Mouse (Mus musculus) heart, adult 11 months (tissue): ENCODE results near the gene Ankrd23.

Source experiments
- DNase-seq: peaks from one replicate; pipeline ENCODE4 v3.0.0; 2022

Ankrd23 gene

GRCm38 (mm10) chr1:36542925-36543324, 6.2 kb upstream of the Ankrd23 start:
- DNase-seq, result no peak

GRCm38 (mm10) chr1:36541844-36542243, 5.2 kb upstream of the Ankrd23 start:
- DNase-seq, result no peak

- DNase-seq, result peak; percentile 88
These were observed 4.1 kb upstream of the Ankrd23 start for GRCm38 (mm10) chr1:36540807-36541206.

- DNase-seq, result no peak
These were observed 3.4 kb upstream of the Ankrd23 start for GRCm38 (mm10) chr1:36540132-36540531.

GRCm38 (mm10) chr1:36539186-36539585, 2.5 kb upstream of the Ankrd23 start, which contains the start of gene Gm42417:
Gene Gm42417, minus strand, starts transcription at chr1:36539429.
- peak; percentile 99 for DNase-seq

GRCm38 (mm10) chr1:36538727-36539126, 2.0 kb upstream of the Ankrd23 start:
- DNase-seq, result no peak

GRCm38 (mm10) chr1:36536397-36536728, 320 bp downstream of the Ankrd23 start:
- no peak for DNase-seq

- DNase-seq, result peak; percentile 97
These were observed 946 bp downstream of the Ankrd23 start for GRCm38 (mm10) chr1:36535477-36536396.

GRCm38 (mm10) chr1:36534595-36535058, 2.1 kb downstream of the Ankrd23 start:
- peak; percentile 95 for DNase-seq

GRCm38 (mm10) chr1:36533546-36533945, 3.1 kb downstream of the Ankrd23 start:
- DNase-seq, result no peak

- DNase-seq, result peak; percentile 97
These were observed 5.2 kb downstream of the Ankrd23 start for GRCm38 (mm10) chr1:36531461-36531860.

- no peak for DNase-seq
These were observed 5.7 kb downstream of the Ankrd23 start for GRCm38 (mm10) chr1:36530962-36531361.

- DNase-seq, result no peak
These were observed 6.2 kb downstream of the Ankrd23 start for GRCm38 (mm10) chr1:36530485-36530884.

GRCm38 (mm10) chr1:36529875-36530274, 6.8 kb downstream of the Ankrd23 start:
- no peak for DNase-seq

GRCm38 (mm10) chr1:36529274-36529673, 7.4 kb downstream of the Ankrd23 start:
- no peak for DNase-seq

- no peak for DNase-seq
These were observed 8.3 kb downstream of the Ankrd23 start for GRCm38 (mm10) chr1:36528351-36528750.

GRCm38 (mm10) chr1:36526903-36527302, 9.8 kb downstream of the Ankrd23 start:
- no peak for DNase-seq

- DNase-seq, result no peak
These were observed 10.9 kb downstream of the Ankrd23 start for GRCm38 (mm10) chr1:36525774-36526173.

GRCm38 (mm10) chr1:36524058-36524457, 12.6 kb downstream of the Ankrd23 start:
- no peak for DNase-seq

- no peak for DNase-seq
These were observed 13.2 kb downstream of the Ankrd23 start for GRCm38 (mm10) chr1:36523332-36524013.

GRCm38 (mm10) chr1:36522210-36522609, 14.5 kb downstream of the Ankrd23 start:
- DNase-seq, result no peak

GRCm38 (mm10) chr1:36519626-36520025, 17.1 kb downstream of the Ankrd23 start:
- no peak for DNase-seq

GRCm38 (mm10) chr1:36518259-36518658, 18.4 kb downstream of the Ankrd23 start:
- no peak for DNase-seq

GRCm38 (mm10) chr1:36513718-36514117, 23.0 kb downstream of the Ankrd23 start:
- no peak for DNase-seq
